Mouse (Mus musculus) lung, postnatal 0 days (tissue): ENCODE results near the gene Exoc6b.

Experiments
- CTCF ChIP-seq: IDR thresholded peaks from 2 replicates; pipeline ENCODE4 v1.5.1; 2016; ENCODE audit warnings: antibody characterized with exemption, mild to moderate bottlenecking
- EP300 ChIP-seq: IDR thresholded peaks from 2 replicates; pipeline ENCODE4 v1.6.1; 2016; ENCODE audit warnings: antibody characterized with exemption, mild to moderate bottlenecking, control low read depth

GRCm38 (mm10) chr6:85051109-85051508 is 18.2 kb downstream of the Exoc6b start:
- TF ChIP-seq EP300 (no peak), CTCF (no peak)
